Mouse (Mus musculus) kidney, adult 18-20 months (tissue): Measurements from ENCODE around the gene Btk.

Source experiments
- DNase-seq: peaks from one replicate; pipeline ENCODE4 v3.0.0; 2021

Gene Btk

GRCm38 (mm10) chrX:134582888-134583669 is at the start of gene Btk:
Btk (minus strand) TSS chrX:134583570.
- DNase-seq, result no peak

DNA sequence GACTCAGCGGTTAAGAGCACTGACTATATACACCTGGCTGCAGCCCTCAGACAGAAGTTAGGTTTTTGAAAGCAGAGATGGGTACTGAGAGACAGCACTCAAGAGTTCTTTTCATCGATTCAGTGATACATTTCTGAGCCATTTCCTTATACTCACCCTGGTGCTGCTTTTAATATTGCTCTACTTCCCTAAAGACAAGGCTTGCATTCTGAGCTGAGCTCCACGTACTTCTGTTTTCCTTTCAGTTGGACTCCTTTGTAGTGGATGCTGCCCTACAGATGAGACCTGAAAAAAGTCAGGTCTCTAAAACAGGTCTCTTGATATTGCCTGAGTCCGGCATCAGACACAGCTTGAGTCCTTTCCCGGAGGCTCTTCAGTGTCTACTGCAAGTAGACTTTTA is 49.3 kb upstream of the Btk start:
- DNase-seq, result no peak

DNA sequence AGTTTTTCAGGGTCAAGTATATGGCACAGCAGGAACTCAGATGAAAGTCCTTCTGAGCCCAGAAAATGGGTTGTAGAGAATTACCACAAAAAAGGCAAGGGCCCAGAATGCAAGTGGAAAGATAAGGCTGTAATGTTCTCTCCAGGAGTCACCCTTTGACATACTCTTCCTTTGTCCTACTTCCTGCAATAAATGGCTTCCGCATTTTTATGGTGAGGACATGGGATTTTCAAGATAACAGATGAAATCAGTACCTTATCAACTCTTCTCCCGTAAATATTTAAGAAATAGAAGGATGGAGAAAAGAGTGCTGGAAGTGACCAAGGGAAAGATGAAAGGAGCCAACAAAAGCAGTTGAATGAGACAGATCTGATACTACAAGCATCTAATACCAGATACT is 44.8 kb upstream of the Btk start:
- no peak for DNase-seq

DNA sequence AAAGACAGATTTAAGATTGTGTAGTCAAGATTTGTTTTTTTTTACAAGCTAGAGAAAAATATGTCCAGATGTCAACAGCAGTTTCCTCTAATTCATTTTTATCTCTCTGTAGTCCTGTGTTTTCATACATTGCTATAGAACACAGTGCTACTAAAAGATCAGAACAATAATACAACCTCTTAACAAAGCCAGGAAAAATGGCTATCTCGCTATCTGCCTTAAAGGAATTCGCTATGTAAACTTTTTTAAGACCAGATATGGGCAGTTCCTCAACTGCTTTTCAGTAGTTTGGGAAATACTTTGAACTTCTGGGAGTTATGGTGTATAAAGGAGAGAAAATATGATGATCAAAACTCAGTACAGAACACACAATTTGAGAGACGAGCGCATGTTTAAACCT is 40.0 kb upstream of the Btk start:
- DNase-seq, result no peak

DNA sequence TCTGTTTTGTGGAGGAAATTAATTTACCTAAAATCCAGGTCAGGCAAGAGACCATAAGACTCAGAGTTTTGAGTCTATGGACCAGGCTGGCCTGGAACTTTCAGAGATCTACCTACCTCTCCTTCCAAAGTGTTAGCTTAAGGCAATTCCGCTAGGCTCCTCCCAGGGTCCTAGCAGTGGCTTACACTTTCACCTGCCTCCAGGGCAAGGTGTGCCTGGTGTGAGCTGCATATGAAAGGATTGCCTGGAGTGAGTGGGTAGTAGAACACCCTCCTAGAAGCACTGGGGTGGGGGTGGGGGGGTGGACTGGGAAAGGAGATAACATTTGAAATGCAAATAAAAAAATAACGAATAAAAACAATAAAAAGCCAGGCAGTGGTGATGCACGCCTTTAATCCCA is 38.3 kb upstream of the Btk start:
- DNase-seq, result no peak

DNA sequence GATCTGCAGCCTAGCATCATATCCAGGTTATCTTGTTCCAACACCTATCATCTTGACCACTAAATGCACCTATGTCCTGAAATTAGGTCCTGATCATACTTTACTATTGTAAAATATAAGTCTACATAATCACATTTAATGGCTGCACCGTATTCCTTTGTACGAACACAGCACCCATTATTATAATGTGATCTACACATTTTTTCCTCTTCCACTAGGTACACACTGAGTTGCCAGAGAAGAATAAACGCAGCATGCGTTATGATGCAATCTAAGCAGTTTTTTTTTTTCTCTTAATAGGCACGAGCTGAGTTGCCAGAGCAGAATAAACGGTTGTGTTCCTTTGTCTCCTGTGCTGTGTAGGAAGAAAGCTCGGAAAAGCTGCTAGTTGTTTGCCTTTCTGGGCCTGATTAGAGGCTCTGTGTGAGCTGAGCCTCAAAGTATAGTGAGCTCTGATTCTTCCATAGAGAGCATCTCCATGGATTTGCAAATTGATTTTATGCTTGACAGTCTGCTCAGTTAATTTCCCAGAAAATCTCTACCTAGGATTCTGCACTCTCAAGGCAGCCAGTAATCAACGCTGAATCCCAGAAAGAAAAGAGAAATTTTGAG is 37.0 kb upstream of the Btk start:
- DNase-seq, result no peak

DNA sequence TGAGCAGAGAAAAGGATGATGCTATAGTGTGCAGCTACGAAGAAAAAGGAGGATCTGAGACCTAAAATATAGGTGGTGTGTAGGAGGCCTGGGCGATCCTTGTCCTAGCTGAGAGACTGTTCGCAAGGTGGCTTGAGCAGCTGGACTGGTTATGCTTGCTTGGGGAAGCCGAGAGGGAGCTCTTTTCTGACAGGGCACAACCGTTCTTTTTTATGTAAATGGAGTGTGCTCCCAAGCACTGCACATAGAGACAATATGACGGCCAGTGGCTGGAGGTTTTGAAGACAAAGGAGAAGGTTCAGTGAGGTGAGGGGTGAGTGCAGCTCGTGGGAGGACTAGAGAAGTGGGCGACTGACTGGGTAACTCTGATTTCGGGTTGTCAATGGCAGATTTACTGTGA is 36.3 kb upstream of the Btk start:
- no peak for DNase-seq

GRCm38 (mm10) chrX:134614306-134614705 is 30.9 kb upstream of the Btk start:
- peak; percentile 28 for DNase-seq

DNA sequence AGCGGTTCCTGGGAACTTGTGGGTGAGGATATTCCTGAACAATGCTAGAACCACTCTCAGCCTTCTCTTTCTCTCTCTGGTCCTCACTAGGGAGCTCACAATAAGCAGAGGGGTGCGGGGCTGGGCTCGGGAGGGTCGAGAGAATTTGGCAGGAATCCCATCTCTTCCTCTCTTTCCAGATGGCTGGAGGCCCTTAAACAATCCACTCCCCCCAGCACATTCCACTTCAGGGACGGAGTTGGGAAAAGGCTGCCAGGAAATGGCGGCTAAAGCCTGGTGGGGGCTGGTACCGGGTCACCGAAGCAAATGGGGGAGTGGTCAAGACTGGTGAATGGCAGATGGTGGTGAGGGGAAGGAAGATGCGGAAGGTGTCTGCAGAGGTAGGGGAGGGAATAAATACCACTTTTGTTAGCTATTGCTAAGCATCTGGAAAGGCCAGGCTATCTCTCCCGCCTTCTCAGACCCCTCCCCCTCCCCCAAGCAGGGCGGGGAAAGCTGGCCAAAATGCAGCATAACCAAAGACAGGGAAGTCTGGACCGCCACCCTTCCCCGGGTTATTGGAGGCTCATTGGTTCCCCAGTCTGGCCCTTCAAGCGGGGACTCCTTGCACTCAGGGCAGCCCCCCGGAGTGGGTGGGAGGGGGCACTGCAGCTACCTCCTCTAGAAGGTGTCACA is 29.1 kb upstream of the Btk start:
- DNase-seq, result peak; percentile 39

DNA sequence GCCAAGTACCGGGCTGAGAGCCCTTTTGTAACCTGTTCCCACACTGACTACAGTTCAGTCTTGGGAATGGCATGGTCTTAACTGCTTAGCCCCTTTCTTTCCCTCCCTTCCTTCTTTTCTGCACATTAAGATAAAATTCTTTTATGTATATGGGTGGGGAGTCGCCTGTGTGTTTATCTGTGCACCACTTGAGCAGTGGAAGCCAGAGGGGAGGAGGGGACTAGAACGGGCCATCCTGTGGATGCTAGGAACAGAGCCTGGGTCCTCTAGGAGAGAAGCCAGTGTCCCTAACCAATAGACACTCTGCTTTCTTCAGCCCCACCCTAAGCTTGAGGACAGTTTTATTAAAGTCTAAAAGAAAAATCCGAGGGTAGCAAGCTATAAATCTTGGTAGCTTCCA is 27.6 kb upstream of the Btk start:
- no peak for DNase-seq

- peak; percentile 9 for DNase-seq
These were observed 26.1 kb upstream of the Btk start for GRCm38 (mm10) chrX:134609472-134609871.

- no peak for DNase-seq
These were observed 18.2 kb upstream of the Btk start for GRCm38 (mm10) chrX:134601380-134602120.

DNA sequence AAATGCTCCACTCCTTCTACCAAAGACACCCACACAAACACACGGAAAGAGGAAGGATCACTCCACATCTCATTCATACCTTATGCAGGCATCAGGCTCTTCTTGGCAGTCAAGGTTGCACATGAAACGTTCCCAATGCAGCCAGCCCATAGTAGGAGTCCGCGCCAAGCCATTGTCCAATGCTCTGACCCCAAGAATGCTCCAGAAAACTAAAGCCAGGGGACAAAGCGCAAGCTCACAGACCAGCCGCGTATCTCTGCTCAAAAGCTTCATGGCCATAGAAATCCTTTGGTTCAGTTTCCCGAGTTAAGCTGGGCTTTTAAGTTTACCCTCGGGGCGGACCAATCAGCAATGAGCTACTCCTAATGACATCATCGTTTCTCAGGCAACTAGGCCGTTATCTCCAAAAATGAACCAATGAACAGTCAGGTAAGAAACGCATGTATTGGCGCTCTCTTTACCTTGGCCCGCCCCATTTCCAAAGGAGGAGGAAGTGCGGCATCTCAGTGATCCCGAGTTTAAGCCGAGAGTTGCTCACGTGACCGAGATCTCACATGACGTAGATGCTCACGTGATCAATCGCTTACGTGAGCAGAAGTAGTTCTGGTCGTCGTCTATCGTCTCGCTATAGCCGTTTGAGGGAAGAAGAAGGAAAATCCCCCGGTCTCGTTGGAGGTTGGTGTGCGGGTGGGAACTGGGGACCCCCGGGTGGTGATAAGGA is 17.4 kb upstream of the Btk start, which contains the start of the genes Gla and Hnrnph2:
Gla (minus strand) TSS at position 467 of the 721 bp plus-strand sequence.
Hnrnph2 (plus strand) TSS at position 521 of the 721 bp plus-strand sequence.
- DNase-seq, result peak; percentile 92

DNA sequence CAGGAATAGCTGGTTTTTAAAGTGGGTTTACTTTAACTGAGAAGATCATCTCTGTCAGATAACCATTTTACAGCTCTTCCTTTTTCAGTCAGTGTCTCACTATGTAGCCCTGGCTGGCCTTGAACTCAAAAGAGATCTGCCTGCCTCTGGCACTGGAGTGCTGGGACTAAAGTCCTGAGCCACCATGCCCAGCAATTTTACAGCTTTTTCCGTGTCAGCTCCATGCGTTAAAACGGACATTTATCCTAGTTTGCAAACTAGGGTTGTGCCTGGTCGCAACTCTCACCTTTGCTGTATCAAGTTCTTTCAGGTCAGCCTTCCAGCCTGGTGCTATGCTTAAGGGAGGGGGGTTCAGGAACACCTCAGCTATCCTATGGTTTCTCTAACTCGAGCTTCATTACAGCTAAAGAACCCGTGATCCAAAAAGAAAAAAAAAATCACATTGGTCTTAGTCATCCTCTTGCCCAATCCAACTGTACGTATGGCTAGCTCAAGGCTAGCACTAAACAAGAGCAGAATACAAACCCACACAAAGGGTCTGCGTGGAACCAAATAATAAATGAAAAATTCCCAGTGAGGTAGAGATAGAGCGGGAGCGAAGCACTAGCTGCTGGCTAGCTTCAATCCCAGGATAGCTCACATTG is 16.7 kb upstream of the Btk start:
- no peak for DNase-seq

GRCm38 (mm10) chrX:134589836-134590235 is 6.5 kb upstream of the Btk start:
- DNase-seq, result no peak

DNA sequence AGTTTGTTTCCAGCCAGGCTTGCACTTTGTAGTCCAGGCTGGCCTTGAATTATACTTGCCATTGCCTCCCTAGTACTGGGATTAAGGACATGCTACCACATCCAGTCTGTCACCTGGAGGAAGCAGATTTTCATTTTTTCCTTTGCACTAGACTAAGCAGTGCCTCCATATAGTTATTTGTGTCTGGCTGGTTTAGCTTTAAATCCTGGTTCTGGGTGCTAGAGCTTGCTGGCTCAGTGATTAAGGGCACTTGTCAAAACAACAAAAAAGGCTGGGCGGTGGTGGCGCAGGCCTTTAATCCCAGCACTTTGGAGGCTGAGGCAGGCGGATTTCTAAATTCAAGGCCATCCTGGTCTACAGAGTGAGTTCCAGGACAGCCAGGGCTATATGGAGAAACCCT is 5.6 kb upstream of the Btk start:
- no peak for DNase-seq

GRCm38 (mm10) chrX:134588261-134588660 is 4.9 kb upstream of the Btk start:
- DNase-seq, result no peak

- no peak for DNase-seq
These were observed 3.1 kb upstream of the Btk start for GRCm38 (mm10) chrX:134586447-134586846.

- DNase-seq, result peak; percentile 89
These were observed 2.0 kb upstream of the Btk start, which contains the start of gene Rpl36a for GRCm38 (mm10) chrX:134585103-134586002. Rpl36a (plus strand) TSS chrX:134585654.

DNA sequence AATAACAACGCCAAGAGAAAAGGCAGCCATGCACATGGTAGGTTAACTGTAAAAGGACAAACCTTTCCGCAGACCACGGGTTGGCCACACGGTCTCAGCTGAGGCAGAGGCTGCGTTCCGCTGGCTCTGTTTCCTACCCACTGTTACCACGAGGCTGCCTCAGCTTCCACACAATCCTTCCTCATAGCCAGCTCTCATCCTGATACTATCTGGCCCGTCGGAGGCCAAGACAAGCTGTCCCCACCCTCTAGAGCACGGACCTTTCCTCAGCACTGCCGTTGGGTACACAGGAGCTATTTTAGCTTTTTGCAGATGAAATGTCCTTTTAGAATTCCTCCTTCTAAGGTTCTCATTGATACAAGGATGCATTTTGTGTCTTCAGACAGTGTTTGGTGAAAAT is 1.1 kb downstream of the Btk start:
- no peak for DNase-seq
